In genomic region chr4:135545080-135545511, GRCm38 (mm10) we compare ENCODE assay signal across 8 mouse cellular contexts. TPM values are rescaled to one million over a fixed set of nuclear protein-coding genes. Genes with fewer than 3 reads are reported as not detected.
A peak's percentile ranks its signal among the peaks of the same experiment; 100 is the strongest.
DNase-seq lines count a peak whose midpoint lies in the region; ATAC-seq and TF ChIP-seq lines count a peak whose summit lies in the region.

No protein-coding gene starts in this region.

- no peak overlapping the region for H3K27ac ChIP-seq in liver, adult 2 months (replicated peaks; ENCODE audit: insufficient read depth, low read depth, low read length)
- H3K27ac ChIP-seq in embryonic facial prominence, embryonic 11.5 days (replicated peaks; ENCODE audit: low read depth, low read length) = no peak overlapping the region
- H3K27ac ChIP-seq in hindbrain, embryonic 12.5 days = no peak overlapping the region
- no peak overlapping the region for H3K27ac ChIP-seq in liver, postnatal 0 days (ENCODE audit: low read depth)
- no peak overlapping the region for H3K27ac ChIP-seq in stomach, embryonic 15.5 days

- peak overlapping the region; percentile 19; the same call in 1 of the 2 replicates for H3K4me2 ChIP-seq in embryonic facial prominence, embryonic 11.5 days (ENCODE audit: low read depth, low read length)
- peak overlapping the region; percentile 36 for H3K4me2 ChIP-seq in hindbrain, embryonic 12.5 days (replicated peaks)
- peak overlapping the region; percentile 66 for H3K4me2 ChIP-seq in liver, postnatal 0 days (ENCODE audit: low read depth, low read length)
- H3K4me2 ChIP-seq in stomach, embryonic 15.5 days = peak overlapping the region; percentile 48

- TF ChIP-seq EP300 in liver, postnatal 0 days (IDR thresholded peaks at IDR 0.05; ENCODE audit: low read depth) = no peak

- intact Hi-C loops in left cerebral cortex, postnatal 10 days (cut with DNase I) = no loop called here

- no peaks in the 10 kb centered on the region for H3K79me2 ChIP-seq in liver, adult 2 months (ENCODE audit: control insufficient read depth, insufficient read depth, low read length)

- no peak for DNase-seq in liver, adult 2 months (ENCODE audit: extremely low read depth, low read depth, low spot score)
- no peak for DNase-seq in liver
- DNase-seq in embryonic facial prominence, embryonic 11.5 days (ENCODE audit: low spot score) = peak; percentile 32
- DNase-seq in liver, postnatal 0 days = peak; percentile 27
- DNase-seq in layer of hippocampus, postnatal 36 days = no peak
- DNase-seq in left cerebral cortex, postnatal 10 days (ENCODE audit: extremely low spot score in 1 of 2, low spot score in 2 of 2) = no peak

- TF ChIP-seq CTCF in liver, adult 2 months (IDR thresholded peaks at IDR 0.05; ENCODE audit: low read depth, low read length) = no peak
- TF ChIP-seq CTCF in liver, postnatal 0 days (IDR thresholded peaks at IDR 0.05; ENCODE audit: low read depth) = no peak

- no peaks in the 10 kb centered on the region for H3K9me3 ChIP-seq in embryonic facial prominence, embryonic 11.5 days (replicated peaks; ENCODE audit: control insufficient read depth, low read length)
- H3K9me3 ChIP-seq in hindbrain, embryonic 12.5 days (replicated peaks) = no peaks in the 10 kb centered on the region
- no peaks in the 10 kb centered on the region for H3K9me3 ChIP-seq in liver, postnatal 0 days (ENCODE audit: low read length)
- no peaks in the 10 kb centered on the region for H3K9me3 ChIP-seq in stomach, embryonic 15.5 days

- WGBS in liver, adult 2 months = 31% methylated on average over 8 of the region's 8 CpGs
- WGBS in embryonic facial prominence, embryonic 11.5 days = 15% methylated on average over 8 of the region's 8 CpGs
- WGBS in hindbrain, embryonic 12.5 days = 15% methylated on average over 8 of the region's 8 CpGs
- WGBS in liver, postnatal 0 days (ENCODE audit: insufficient replicate concordance) = 9% methylated on average over 8 of the region's 8 CpGs
- WGBS in stomach, embryonic 15.5 days = 7% methylated on average over 8 of the region's 8 CpGs

- H3K4me3 ChIP-seq in liver, adult 2 months (ENCODE audit: insufficient read depth, low read depth, low read length) = no peak overlapping the region
- H3K4me3 ChIP-seq in embryonic facial prominence, embryonic 11.5 days (ENCODE audit: low read depth, low read length) = no peak overlapping the region
- H3K4me3 ChIP-seq in hindbrain, embryonic 12.5 days = no peak overlapping the region
- H3K4me3 ChIP-seq in liver, postnatal 0 days (ENCODE audit: low read depth, low read length) = peak overlapping the region; percentile 38
- peak overlapping the region; percentile 26 for H3K4me3 ChIP-seq in stomach, embryonic 15.5 days (replicated peaks)

- no peaks in the 10 kb centered on the region for H3K36me3 ChIP-seq in liver, adult 2 months (ENCODE audit: control insufficient read depth, insufficient read depth, low read length)
- H3K36me3 ChIP-seq in embryonic facial prominence, embryonic 11.5 days (replicated peaks; ENCODE audit: control insufficient read depth, insufficient read depth, low read depth, low read length) = no peaks in the 10 kb centered on the region
- no peaks in the 10 kb centered on the region for H3K36me3 ChIP-seq in hindbrain, embryonic 12.5 days
- H3K36me3 ChIP-seq in liver, postnatal 0 days (replicated peaks; ENCODE audit: insufficient read depth, low read length) = no peaks in the 10 kb centered on the region
- no peaks in the 10 kb centered on the region for H3K36me3 ChIP-seq in stomach, embryonic 15.5 days

- 0 out of 2 replicates have a peak overlapping the region, but pooled peaks have one; percentile 10 for H3K9ac ChIP-seq in liver, adult 2 months (ENCODE audit: low read depth, low read length)
- no peak overlapping the region for H3K9ac ChIP-seq in embryonic facial prominence, embryonic 11.5 days (replicated peaks; ENCODE audit: low read length)
- no peak overlapping the region for H3K9ac ChIP-seq in hindbrain, embryonic 12.5 days
- peak overlapping the region; percentile 22; the same call in 1 of the 2 replicates for H3K9ac ChIP-seq in liver, postnatal 0 days (replicated peaks)
- no peak overlapping the region for H3K9ac ChIP-seq in stomach, embryonic 15.5 days

- TF ChIP-seq POLR2A in liver, adult 2 months (IDR thresholded peaks at IDR 0.05; ENCODE audit: extremely low read depth, insufficient read depth, low read length) = no peak

- ATAC-seq in embryonic facial prominence, embryonic 11.5 days (replicated peaks; ENCODE audit: insufficient number of reproducible peaks, low FRiP score, low TSS enrichment, low read depth) = 0 out of 2 replicates have a peak, but pooled peaks have one; percentile 8
- ATAC-seq in hindbrain, embryonic 12.5 days (ENCODE audit: low FRiP score) = no peak
- no peak for ATAC-seq in liver, postnatal 0 days
- ATAC-seq in stomach, embryonic 15.5 days (ENCODE audit: insufficient read depth, low FRiP score, low read depth) = no peak

- H3K4me1 ChIP-seq in liver, adult 2 months (ENCODE audit: control insufficient read depth, insufficient read depth, low read length) = no peaks in the 10 kb centered on the region
- peaks cover 12% of the 10 kb centered on the region for H3K4me1 ChIP-seq in embryonic facial prominence, embryonic 11.5 days (ENCODE audit: control insufficient read depth, insufficient read depth, low read length)
- peaks cover 44% of the 10 kb centered on the region for H3K4me1 ChIP-seq in hindbrain, embryonic 12.5 days
- 0 out of 2 replicates have a peak, but pooled peaks cover 8% of the 10 kb centered on the region for H3K4me1 ChIP-seq in liver, postnatal 0 days (ENCODE audit: insufficient read depth)
- H3K4me1 ChIP-seq in stomach, embryonic 15.5 days = peaks cover 35% of the 10 kb centered on the region

- no peaks in the 10 kb centered on the region for H3K27me3 ChIP-seq in liver, adult 2 months (ENCODE audit: control insufficient read depth, insufficient read depth, low read length)
- H3K27me3 ChIP-seq in embryonic facial prominence, embryonic 11.5 days (ENCODE audit: control insufficient read depth, insufficient read depth, low read length) = no peaks in the 10 kb centered on the region
- H3K27me3 ChIP-seq in hindbrain, embryonic 12.5 days = no peaks in the 10 kb centered on the region; the same call in none of the 2 replicates
- no peaks in the 10 kb centered on the region for H3K27me3 ChIP-seq in liver, postnatal 0 days (ENCODE audit: insufficient read depth, low read length)
- H3K27me3 ChIP-seq in stomach, embryonic 15.5 days (replicated peaks) = no peaks in the 10 kb centered on the region

RNA-seq across cellular contexts. Expression of gene Grhl3, which starts 28.3 kb away (rescaled TPM):
- total RNA-seq in liver, adult 2 months (2014; rRNA removed) = 0.07 and 0.09 TPM in 2 replicates
- 0.04 and 0.06 TPM in 2 replicates for polyA plus RNA-seq in liver, adult 2 months (2012; rRNA removed)
- polyA plus RNA-seq in embryonic facial prominence, embryonic 11.5 days (2014; fragmentation: Nextera tagmentation; extraction: Ambion mirVana) = 10.1 and 13.0 TPM in 2 replicates
- polyA plus RNA-seq in hindbrain, embryonic 12.5 days (2016; fragmentation: Nextera tagmentation; extraction: Ambion mirVana) = 3.7 TPM in 2 replicates
- polyA plus RNA-seq in liver, postnatal 0 days (2015; fragmentation: Nextera tagmentation; extraction: Ambion mirVana) = 0.21 and 0.46 TPM in 2 replicates
- polyA plus RNA-seq in stomach, embryonic 15.5 days (2015; fragmentation: Nextera tagmentation; extraction: Ambion mirVana) = 25.9 and 37.0 TPM in 2 replicates
- total RNA-seq in layer of hippocampus, postnatal 36 days (2021) = under 1 TPM; 0.66 to 0.70 TPM
- under 1 TPM; 0.36 to 0.62 TPM for total RNA-seq in left cerebral cortex, postnatal 10 days (2021)

RNA-seq across cellular contexts. Expression of gene Nipal3, which starts 50.3 kb away (rescaled TPM):
- total RNA-seq in liver, adult 2 months (2014; rRNA removed) = 5.4 and 6.6 TPM in 2 replicates
- 7.5 and 7.8 TPM in 2 replicates for polyA plus RNA-seq in liver, adult 2 months (2012; rRNA removed)
- 2.6 and 3.0 TPM in 2 replicates for polyA plus RNA-seq in embryonic facial prominence, embryonic 11.5 days (2014; fragmentation: Nextera tagmentation; extraction: Ambion mirVana)
- polyA plus RNA-seq in hindbrain, embryonic 12.5 days (2016; fragmentation: Nextera tagmentation; extraction: Ambion mirVana) = 3.5 and 4.1 TPM in 2 replicates
- polyA plus RNA-seq in liver, postnatal 0 days (2015; fragmentation: Nextera tagmentation; extraction: Ambion mirVana) = 1.6 TPM in 2 replicates
- 4.5 and 4.7 TPM in 2 replicates for polyA plus RNA-seq in stomach, embryonic 15.5 days (2015; fragmentation: Nextera tagmentation; extraction: Ambion mirVana)
- 10 to 100 TPM; 78.2 to 85.6 TPM for total RNA-seq in layer of hippocampus, postnatal 36 days (2021)
- total RNA-seq in left cerebral cortex, postnatal 10 days (2021) = 10 to 100 TPM; 90.9 to 96.8 TPM

RNA-seq across cellular contexts. Expression of gene Stpg1, which starts 50.5 kb away (rescaled TPM):
- total RNA-seq in liver, adult 2 months (2014; rRNA removed) = not detected in 2 replicates
- polyA plus RNA-seq in liver, adult 2 months (2012; rRNA removed) = not detected in 2 replicates
- polyA plus RNA-seq in embryonic facial prominence, embryonic 11.5 days (2014; fragmentation: Nextera tagmentation; extraction: Ambion mirVana) = 0.08 and 0.32 TPM in 2 replicates
- polyA plus RNA-seq in hindbrain, embryonic 12.5 days (2016; fragmentation: Nextera tagmentation; extraction: Ambion mirVana) = 0.56 and 0.71 TPM in 2 replicates
- not detected in 2 replicates for polyA plus RNA-seq in liver, postnatal 0 days (2015; fragmentation: Nextera tagmentation; extraction: Ambion mirVana)
- 0.23 and 0.27 TPM in 2 replicates for polyA plus RNA-seq in stomach, embryonic 15.5 days (2015; fragmentation: Nextera tagmentation; extraction: Ambion mirVana)
- 1 to 10 TPM; 1.1 to 1.8 TPM for total RNA-seq in layer of hippocampus, postnatal 36 days (2021)
- 1 to 10 TPM in 1 of 2 experiments, under 1 TPM in 1; 0.81 to 1.3 TPM for total RNA-seq in left cerebral cortex, postnatal 10 days (2021)

Comparison
In these comparisons a context has a peak if more than half of its experiments do, and no peak if none do; other contexts are left out.
1. DNase-seq: peak in embryonic facial prominence, embryonic 11.5 days (single experiment) and liver, postnatal 0 days (single experiment); none in liver, adult 2 months (single experiment), liver (single experiment), layer of hippocampus, postnatal 36 days (0 of 2) and left cerebral cortex, postnatal 10 days (0 of 2).
2. H3K4me3 ChIP-seq: peak in liver, postnatal 0 days (single experiment) and stomach, embryonic 15.5 days (single experiment); none in liver, adult 2 months (single experiment), embryonic facial prominence, embryonic 11.5 days (single experiment) and hindbrain, embryonic 12.5 days (single experiment).
3. H3K9ac ChIP-seq: peak in liver, adult 2 months (single experiment) and liver, postnatal 0 days (single experiment); none in embryonic facial prominence, embryonic 11.5 days (single experiment), hindbrain, embryonic 12.5 days (single experiment) and stomach, embryonic 15.5 days (single experiment).
4. Peak in every context shown above with its lines, with median percentiles within 50 percentile points of each other: H3K4me2 ChIP-seq.